15 mouse cellular contexts compared by ENCODE assay signal in genomic region chr6:83302264-83302663, GRCm38 (mm10). TPM values are rescaled to one million over a fixed set of nuclear protein-coding genes. Genes with fewer than 3 reads are reported as not detected.
A peak's percentile ranks its signal among the peaks of the same experiment; 100 is the strongest.
DNase-seq lines count a peak whose midpoint lies in the region; ATAC-seq and TF ChIP-seq lines count a peak whose summit lies in the region.
"Had no signal": no experiment of that assay in that cellular context is flagged by ENCODE, and none has a peak within 500 bp of the region (broad histone marks: within the 10 kb centered on the region; RNA-seq: fewer than 3 reads in every experiment).

No protein-coding gene starts in this region.

- H3K9me3 ChIP-seq in lung, embryonic 14.5 days (ENCODE audit: low read depth, low read length): no peaks in the 10 kb centered on the region
- H3K9me3 ChIP-seq in forebrain, embryonic 10.5 days: no peaks in the 10 kb centered on the region
- H3K9me3 ChIP-seq: forebrain, embryonic 12.5 days; midbrain, embryonic 10.5 days; stomach, embryonic 15.5 days had no signal

- no peak overlapping the region for H3K4me3 ChIP-seq in lung, embryonic 14.5 days (ENCODE audit: low read depth, low read length)
- no peak overlapping the region for H3K4me3 ChIP-seq in lung, adult 2 months (replicated peaks; ENCODE audit: extremely low read depth, low read depth, low read length)
- H3K4me3 ChIP-seq in forebrain, embryonic 10.5 days: no peak overlapping the region
- H3K4me3 ChIP-seq: forebrain, embryonic 12.5 days; midbrain, embryonic 10.5 days; stomach, embryonic 15.5 days had no signal

- WGBS in lung, embryonic 14.5 days: 78% methylated on average over 5 of the region's 5 CpGs
- 79% methylated on average over 5 of the region's 5 CpGs for WGBS in lung, adult 2 months
- 79% methylated on average over 5 of the region's 5 CpGs for WGBS in forebrain, embryonic 10.5 days

- TF ChIP-seq POLR2A in lung, adult 2 months (IDR thresholded peaks at IDR 0.05; ENCODE audit: borderline replicate concordance, extremely low read depth, low read depth, low read length): no peak

- H3K4me2 ChIP-seq in lung, embryonic 14.5 days: no peak overlapping the region
- H3K4me2 ChIP-seq: forebrain, embryonic 12.5 days; stomach, embryonic 15.5 days had no signal

- no peak for TF ChIP-seq CTCF in lung, embryonic 14.5 days (IDR thresholded peaks at IDR 0.05; ENCODE audit: low read depth)
- TF ChIP-seq CTCF in lung, adult 2 months (IDR thresholded peaks at IDR 0.05; ENCODE audit: insufficient read depth, low read length): no peak

- peak; percentile 6; the same call in 1 of the 2 replicates for ATAC-seq in frontal cortex, adult (ENCODE audit: low TSS enrichment)
- no peak for ATAC-seq in lung, embryonic 14.5 days (ENCODE audit: insufficient read depth)
- ATAC-seq: intestine, postnatal 0 days had no signal

- 0 out of 2 replicates have a peak overlapping the region, but pooled peaks have one; percentile 33 for H3K27ac ChIP-seq in lung, embryonic 14.5 days (ENCODE audit: low read depth)
- no peak overlapping the region for H3K27ac ChIP-seq in forebrain, embryonic 10.5 days
- H3K27ac ChIP-seq: forebrain, embryonic 12.5 days; midbrain, embryonic 10.5 days; stomach, embryonic 15.5 days had no signal

- no peaks in the 10 kb centered on the region for H3K4me1 ChIP-seq in lung, embryonic 14.5 days (ENCODE audit: insufficient read depth)
- no peaks in the 10 kb centered on the region for H3K4me1 ChIP-seq in lung, adult 2 months (ENCODE audit: control insufficient read depth, insufficient read depth, low read length)
- no peaks in the 10 kb centered on the region for H3K4me1 ChIP-seq in forebrain, embryonic 10.5 days
- H3K4me1 ChIP-seq: forebrain, embryonic 12.5 days; midbrain, embryonic 10.5 days; stomach, embryonic 15.5 days had no signal

- H3K36me3 ChIP-seq in lung, embryonic 14.5 days (ENCODE audit: insufficient read depth): peaks cover 26% of the 10 kb centered on the region
- peaks cover 39% of the 10 kb centered on the region for H3K36me3 ChIP-seq in forebrain, embryonic 10.5 days (replicated peaks)

- DNase-seq in frontal cortex, adult 2 months (ENCODE audit: extremely low spot score in 1 of 2, low spot score in 1 of 2): no peak
- DNase-seq in lung, embryonic 14.5 days: no peak
- no peak for DNase-seq in lung, adult 2 months
- peak; percentile 25 to 47 for DNase-seq in adrenal gland, postnatal 36 days
- DNase-seq in mesoderm, embryonic 11.5 days (ENCODE audit: low read depth, low spot score): peak; percentile 24
- no peak for DNase-seq in layer of hippocampus, adult 8-10 months (ENCODE audit: low spot score in 2 of 2)
- no peak for DNase-seq in forebrain, embryonic 10.5 days (ENCODE audit: extremely low spot score, low spot score)
- DNase-seq: cerebellum, adult 8-10 months; gastrocnemius, postnatal 10 days; right cerebral cortex, postnatal 25 days had no signal

- H3K9ac ChIP-seq in lung, embryonic 14.5 days: no peak overlapping the region
- H3K9ac ChIP-seq: forebrain, embryonic 12.5 days; stomach, embryonic 15.5 days had no signal

- no peaks in the 10 kb centered on the region for H3K27me3 ChIP-seq in lung, embryonic 14.5 days (ENCODE audit: insufficient read depth, low read length)
- no peaks in the 10 kb centered on the region for H3K27me3 ChIP-seq in forebrain, embryonic 10.5 days (ENCODE audit: poor library complexity, severe bottlenecking)
- H3K27me3 ChIP-seq: forebrain, embryonic 12.5 days; stomach, embryonic 15.5 days had no signal

RNA-seq across cellular contexts. Expression of gene Mthfd2, which starts 23.4 kb away (rescaled TPM):
- 6.3 and 6.9 TPM in 2 replicates for polyA plus RNA-seq in frontal cortex, adult 2 months (2012; rRNA removed)
- 41.6 and 47.3 TPM in 2 replicates for polyA plus RNA-seq in lung, embryonic 14.5 days (2014; fragmentation: Nextera tagmentation; extraction: Ambion mirVana)
- 1.3 and 2.6 TPM in 2 replicates for polyA plus RNA-seq in lung, adult 2 months (2012; rRNA removed)
- total RNA-seq in adrenal gland, postnatal 36 days (2021): 10 to 100 TPM; 19.1 to 40.5 TPM
- total RNA-seq in layer of hippocampus, adult 8-10 months (2022): 10 to 100 TPM in 1 of 4 experiments, 1 to 10 TPM in 3; 5.7 to 10.6 (median 9.5) TPM
- 64.5 and 65.7 TPM in 2 replicates for polyA plus RNA-seq in forebrain, embryonic 10.5 days (2016; fragmentation: Nextera tagmentation; extraction: Ambion mirVana)

RNA-seq across cellular contexts. Expression of gene Mob1a, which starts 23.6 kb away (rescaled TPM):
- 16.3 and 19.2 TPM in 2 replicates for polyA plus RNA-seq in frontal cortex, adult 2 months (2012; rRNA removed)
- 93.1 and 93.6 TPM in 2 replicates for polyA plus RNA-seq in lung, embryonic 14.5 days (2014; fragmentation: Nextera tagmentation; extraction: Ambion mirVana)
- polyA plus RNA-seq in lung, adult 2 months (2012; rRNA removed): 39.1 and 41.3 TPM in 2 replicates
- 10 to 100 TPM; 76.4 to 78.4 TPM for total RNA-seq in adrenal gland, postnatal 36 days (2021)
- total RNA-seq in layer of hippocampus, adult 8-10 months (2022): 10 to 100 TPM; 20.5 to 31.0 (median 26.1) TPM
- 55.2 and 59.3 TPM in 2 replicates for polyA plus RNA-seq in forebrain, embryonic 10.5 days (2016; fragmentation: Nextera tagmentation; extraction: Ambion mirVana)

RNA-seq across cellular contexts. Expression of gene Bola3, which starts 46.7 kb away (rescaled TPM):
- 41.8 and 73.9 TPM in 2 replicates for polyA plus RNA-seq in frontal cortex, adult 2 months (2012; rRNA removed)
- 144 and 151 TPM in 2 replicates for polyA plus RNA-seq in lung, embryonic 14.5 days (2014; fragmentation: Nextera tagmentation; extraction: Ambion mirVana)
- polyA plus RNA-seq in lung, adult 2 months (2012; rRNA removed): 7.5 and 12.5 TPM in 2 replicates
- total RNA-seq in adrenal gland, postnatal 36 days (2021): 100 to 1,000 TPM; 177 to 218 TPM
- total RNA-seq in layer of hippocampus, adult 8-10 months (2022): 10 to 100 TPM; 33.5 to 55.4 (median 42.2) TPM
- 168 and 172 TPM in 2 replicates for polyA plus RNA-seq in forebrain, embryonic 10.5 days (2016; fragmentation: Nextera tagmentation; extraction: Ambion mirVana)

Comparison
In these comparisons a context has a peak if more than half of its experiments do, and no peak if none do; other contexts are left out.
1. DNase-seq: peak in adrenal gland, postnatal 36 days (2 of 2) and mesoderm, embryonic 11.5 days (single experiment); none in frontal cortex, adult 2 months (0 of 2), lung, embryonic 14.5 days (single experiment), lung, adult 2 months (single experiment), layer of hippocampus, adult 8-10 months (0 of 2) and forebrain, embryonic 10.5 days (single experiment).